Mouse (Mus musculus) liver, adult 2 months (tissue): ENCODE data around the gene Cdc20b.

Experiments used
- CTCF ChIP-seq: fragments of 200-500 bp; IDR thresholded peaks from 2 replicates; pipeline ENCODE4 v1.5.1; 2011; ENCODE audit warnings: low read depth, low read length, control low read depth
- POLR2A ChIP-seq: fragments of 200-500 bp; IDR thresholded peaks from 2 replicates; pipeline ENCODE4 v1.6.1; 2011; ENCODE audit warnings: low read length, control low read depth; ENCODE audit not compliant: insufficient read depth; ENCODE audit errors: extremely low read depth

DNA sequence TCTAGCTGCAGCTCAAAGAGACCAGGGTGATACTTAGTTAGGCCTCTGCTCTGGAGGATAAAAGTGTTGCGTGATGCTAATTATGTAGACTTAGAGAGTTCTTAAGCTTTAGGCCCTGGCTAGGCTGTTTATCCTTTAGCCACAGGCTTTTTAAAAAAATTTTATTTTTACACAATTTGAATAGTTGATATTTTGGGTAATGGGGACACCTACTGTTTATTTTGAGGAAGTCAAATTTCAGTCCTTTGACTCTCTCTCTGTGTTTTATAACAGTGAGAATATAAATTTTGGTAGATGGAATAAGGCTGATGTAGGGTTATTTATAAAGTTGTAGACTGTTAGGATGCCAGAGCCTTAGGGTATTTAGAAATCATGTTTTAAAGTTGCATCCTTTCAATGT, 104.7 kb downstream of the Cdc20b start:
- TF ChIP-seq CTCF (no peak), POLR2A (no peak)
